Mouse (Mus musculus) fat pad, adult 2 months (tissue): ENCODE measurements around the gene Arhgap29.

Source experiments
- DNase-seq: peaks from one replicate; pipeline ENCODE4 v3.0.0-alpha.2; 2011; ENCODE audit warnings: low read depth, low spot score; ENCODE audit errors: extremely low read depth

Arhgap29 gene

GRCm38 (mm10) chr3:121940094-121940889, 12.0 kb upstream of the Arhgap29 start:
- no peak for DNase-seq

GRCm38 (mm10) chr3:121941204-121941745, 11.1 kb upstream of the Arhgap29 start:
- no peak for DNase-seq

GRCm38 (mm10) chr3:121945957-121946356, 6.4 kb upstream of the Arhgap29 start:
- no peak for DNase-seq

- no peak for DNase-seq
These were observed 5.6 kb upstream of the Arhgap29 start for GRCm38 (mm10) chr3:121946765-121947164.

GRCm38 (mm10) chr3:121950139-121950538, 2.2 kb upstream of the Arhgap29 start:
- DNase-seq = no peak

GRCm38 (mm10) chr3:121951116-121951515, 1.2 kb upstream of the Arhgap29 start:
- no peak for DNase-seq

- DNase-seq = no peak
These were observed 700 bp downstream of the Arhgap29 start for GRCm38 (mm10) chr3:121953049-121953432.

- DNase-seq = no peak
These were observed 1.3 kb downstream of the Arhgap29 start for GRCm38 (mm10) chr3:121953433-121954161.

GRCm38 (mm10) chr3:121954421-121954820, 2.1 kb downstream of the Arhgap29 start:
- DNase-seq = no peak

GRCm38 (mm10) chr3:121955527-121955926, 3.2 kb downstream of the Arhgap29 start:
- no peak for DNase-seq

- no peak for DNase-seq
These were observed 4.4 kb downstream of the Arhgap29 start for GRCm38 (mm10) chr3:121956789-121957188.

GRCm38 (mm10) chr3:121957606-121958344, 5.4 kb downstream of the Arhgap29 start:
- DNase-seq = no peak

- DNase-seq = no peak
These were observed 11.8 kb downstream of the Arhgap29 start for GRCm38 (mm10) chr3:121964173-121964572.

- DNase-seq = no peak
These were observed 15.5 kb downstream of the Arhgap29 start for GRCm38 (mm10) chr3:121967681-121968476.

GRCm38 (mm10) chr3:121968621-121969020, 16.3 kb downstream of the Arhgap29 start:
- no peak for DNase-seq

GRCm38 (mm10) chr3:121969451-121969850, 17.1 kb downstream of the Arhgap29 start:
- DNase-seq = no peak

- DNase-seq = no peak
These were observed 21.4 kb downstream of the Arhgap29 start for GRCm38 (mm10) chr3:121973761-121974160.

GRCm38 (mm10) chr3:121975381-121975780, 23.0 kb downstream of the Arhgap29 start:
- DNase-seq = no peak

GRCm38 (mm10) chr3:121981306-121981705, 29.0 kb downstream of the Arhgap29 start:
- DNase-seq = no peak

- DNase-seq = no peak
These were observed 30.1 kb downstream of the Arhgap29 start for GRCm38 (mm10) chr3:121982450-121982849.
